8 mouse cellular contexts compared by ENCODE assay signal in the genomic region with DNA sequence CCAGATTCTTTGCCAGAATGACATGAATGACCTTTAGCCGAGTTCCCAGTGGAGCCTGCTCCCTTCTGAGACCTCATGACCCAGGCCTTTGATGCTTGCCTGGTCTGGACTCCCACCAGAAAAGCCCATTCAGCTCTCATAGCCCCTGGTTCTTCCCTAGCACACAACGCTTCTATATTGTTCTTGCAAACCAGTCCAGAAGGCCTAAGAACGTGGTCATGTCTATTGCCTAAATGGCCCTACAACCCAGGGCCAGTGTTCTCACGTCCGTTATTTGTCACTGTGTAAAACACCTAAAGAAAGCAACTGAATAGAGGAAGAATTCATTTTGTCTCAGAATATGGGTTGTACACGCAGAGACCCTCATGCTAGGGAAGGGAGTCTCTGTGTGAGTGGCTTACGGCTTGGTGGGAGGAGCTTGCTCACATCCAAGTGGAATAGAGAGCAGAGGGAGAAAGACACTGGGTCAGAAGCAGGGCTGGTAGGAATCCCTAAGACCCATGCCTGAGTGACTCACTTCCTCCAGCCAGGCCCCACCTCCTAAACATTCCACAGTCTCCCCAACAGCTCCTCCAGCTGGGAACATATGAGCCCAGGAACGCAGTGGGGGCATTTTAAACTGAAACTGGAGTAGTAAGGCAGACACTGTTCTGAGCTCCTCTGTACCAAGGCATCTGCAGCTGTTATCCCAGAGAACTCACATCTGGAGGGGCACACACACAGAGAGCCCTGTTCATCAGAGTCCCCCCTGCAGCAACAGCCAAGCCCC.
DNase-seq lines count a peak whose midpoint lies in the region; ATAC-seq lines count a peak whose summit lies in the region.

No protein-coding gene starts in this region.

- H3K4me2 ChIP-seq in forebrain, embryonic 15.5 days (replicated peaks), result no peak overlapping the region
- H3K4me2 ChIP-seq in forebrain, embryonic 13.5 days, result no peak overlapping the region
- H3K4me2 ChIP-seq in embryonic facial prominence, embryonic 11.5 days (ENCODE audit: low read depth, low read length), result no peak overlapping the region
- H3K4me2 ChIP-seq in hindbrain, embryonic 16.5 days (ENCODE audit: low read length), result no peak overlapping the region
- no peak overlapping the region for H3K4me2 ChIP-seq in lung, embryonic 16.5 days (ENCODE audit: low read depth, low read length)

- no peak overlapping the region for H3K9ac ChIP-seq in forebrain, embryonic 15.5 days (replicated peaks)
- no peak overlapping the region for H3K9ac ChIP-seq in forebrain, embryonic 13.5 days
- no peak overlapping the region for H3K9ac ChIP-seq in embryonic facial prominence, embryonic 11.5 days (replicated peaks; ENCODE audit: low read length)
- H3K9ac ChIP-seq in hindbrain, embryonic 16.5 days (ENCODE audit: low read depth, low read length), result no peak overlapping the region
- H3K9ac ChIP-seq in lung, embryonic 16.5 days (ENCODE audit: low read length), result no peak overlapping the region

- DNase-seq in embryonic facial prominence, embryonic 11.5 days (ENCODE audit: low spot score), result peak; percentile 61
- DNase-seq in ovary, adult 18-20 months (ENCODE audit: low spot score), result no peak
- DNase-seq in cerebellum, postnatal 36 days, result no peak
- DNase-seq in adrenal gland, postnatal 25 days, result no peak

- 55% methylated on average over 8 of the region's 8 CpGs for WGBS in forebrain, embryonic 15.5 days
- WGBS in forebrain, embryonic 13.5 days, result 66% methylated on average over 8 of the region's 8 CpGs
- WGBS in embryonic facial prominence, embryonic 11.5 days, result 49% methylated on average over 8 of the region's 8 CpGs
- WGBS in hindbrain, embryonic 16.5 days, result 59% methylated on average over 8 of the region's 8 CpGs
- 62% methylated on average over 8 of the region's 8 CpGs for WGBS in lung, embryonic 16.5 days

- peak; percentile 53 for ATAC-seq in forebrain, embryonic 15.5 days (replicated peaks)
- ATAC-seq in forebrain, embryonic 13.5 days, result no peak
- ATAC-seq in embryonic facial prominence, embryonic 11.5 days (replicated peaks; ENCODE audit: insufficient number of reproducible peaks, low FRiP score, low TSS enrichment, low read depth), result peak; percentile 81
- ATAC-seq in hindbrain, embryonic 16.5 days, result peak; percentile 55
- peak; percentile 93 for ATAC-seq in lung, embryonic 16.5 days (ENCODE audit: low read depth)

- H3K27ac ChIP-seq in forebrain, embryonic 15.5 days (replicated peaks), result no peak overlapping the region
- H3K27ac ChIP-seq in forebrain, embryonic 13.5 days, result no peak overlapping the region
- no peak overlapping the region; the same call in 1 of the 2 replicates for H3K27ac ChIP-seq in embryonic facial prominence, embryonic 11.5 days (replicated peaks; ENCODE audit: low read depth, low read length)
- peak overlapping the region; percentile 24; the same call in 1 of the 2 replicates for H3K27ac ChIP-seq in hindbrain, embryonic 16.5 days (ENCODE audit: low read depth, low read length)
- peak overlapping the region; percentile 55 for H3K27ac ChIP-seq in lung, embryonic 16.5 days (ENCODE audit: low read length)

- H3K4me1 ChIP-seq in forebrain, embryonic 15.5 days, result no peaks in the 10 kb centered on the region; the same call in 1 of the 2 replicates
- no peaks in the 10 kb centered on the region for H3K4me1 ChIP-seq in forebrain, embryonic 13.5 days
- peaks cover 4% of the 10 kb centered on the region; the same call in 1 of the 2 replicates for H3K4me1 ChIP-seq in embryonic facial prominence, embryonic 11.5 days (ENCODE audit: control insufficient read depth, insufficient read depth, low read length)
- H3K4me1 ChIP-seq in hindbrain, embryonic 16.5 days (ENCODE audit: control insufficient read depth, insufficient read depth, low read depth, low read length), result peaks cover 6% of the 10 kb centered on the region; the same call in 1 of the 2 replicates
- H3K4me1 ChIP-seq in lung, embryonic 16.5 days (replicated peaks; ENCODE audit: control insufficient read depth, insufficient read depth, low read length), result no peaks in the 10 kb centered on the region

- H3K4me3 ChIP-seq in forebrain, embryonic 15.5 days, result no peak overlapping the region
- no peak overlapping the region for H3K4me3 ChIP-seq in forebrain, embryonic 13.5 days
- H3K4me3 ChIP-seq in embryonic facial prominence, embryonic 11.5 days (ENCODE audit: low read depth, low read length), result no peak overlapping the region
- H3K4me3 ChIP-seq in hindbrain, embryonic 16.5 days (ENCODE audit: low read length), result no peak overlapping the region
- no peak overlapping the region for H3K4me3 ChIP-seq in lung, embryonic 16.5 days (ENCODE audit: low read length)

- no peaks in the 10 kb centered on the region for H3K9me3 ChIP-seq in forebrain, embryonic 15.5 days
- H3K9me3 ChIP-seq in forebrain, embryonic 13.5 days (replicated peaks), result no peaks in the 10 kb centered on the region
- no peaks in the 10 kb centered on the region for H3K9me3 ChIP-seq in embryonic facial prominence, embryonic 11.5 days (replicated peaks; ENCODE audit: control insufficient read depth, low read length)
- H3K9me3 ChIP-seq in hindbrain, embryonic 16.5 days (ENCODE audit: control insufficient read depth, low read length), result no peaks in the 10 kb centered on the region
- no peaks in the 10 kb centered on the region for H3K9me3 ChIP-seq in lung, embryonic 16.5 days (ENCODE audit: control insufficient read depth, low read length)

- no peaks in the 10 kb centered on the region for H3K27me3 ChIP-seq in forebrain, embryonic 15.5 days
- no peaks in the 10 kb centered on the region for H3K27me3 ChIP-seq in forebrain, embryonic 13.5 days
- H3K27me3 ChIP-seq in embryonic facial prominence, embryonic 11.5 days (ENCODE audit: control insufficient read depth, insufficient read depth, low read length), result no peaks in the 10 kb centered on the region
- H3K27me3 ChIP-seq in hindbrain, embryonic 16.5 days (replicated peaks; ENCODE audit: control insufficient read depth, insufficient read depth, low read length), result no peaks in the 10 kb centered on the region
- H3K27me3 ChIP-seq in lung, embryonic 16.5 days (ENCODE audit: control insufficient read depth, insufficient read depth, low read depth, low read length), result no peaks in the 10 kb centered on the region

- no peaks in the 10 kb centered on the region for H3K36me3 ChIP-seq in forebrain, embryonic 15.5 days
- H3K36me3 ChIP-seq in forebrain, embryonic 13.5 days (ENCODE audit: poor library complexity, severe bottlenecking), result no peaks in the 10 kb centered on the region
- H3K36me3 ChIP-seq in embryonic facial prominence, embryonic 11.5 days (replicated peaks; ENCODE audit: control insufficient read depth, insufficient read depth, low read depth, low read length), result no peaks in the 10 kb centered on the region
- H3K36me3 ChIP-seq in hindbrain, embryonic 16.5 days (ENCODE audit: control insufficient read depth, insufficient read depth, low read length), result no peaks in the 10 kb centered on the region
- H3K36me3 ChIP-seq in lung, embryonic 16.5 days (ENCODE audit: control insufficient read depth, insufficient read depth, low read length), result no peaks in the 10 kb centered on the region

Comparison
In these comparisons a context has a peak if more than half of its experiments do, and no peak if none do; other contexts are left out.
1. H3K27ac ChIP-seq: peak in hindbrain, embryonic 16.5 days (single experiment) and lung, embryonic 16.5 days (single experiment); none in forebrain, embryonic 15.5 days (single experiment), forebrain, embryonic 13.5 days (single experiment) and embryonic facial prominence, embryonic 11.5 days (single experiment).